Mouse (Mus musculus) spleen, embryonic (tissue): Measurements from ENCODE around the gene 1700003E16Rik.

ENCODE experiments used
- CTCF ChIA-PET: fragments of 350-600 bp; sonication (Branson Sonifier 250); formaldehyde crosslinking; loops from one replicate; lab custom pipeline; 2022; lab: Charles Lee

Gene 1700003E16Rik

GRCm38 (mm10) chr6:83125331-83125730 is 30.9 kb upstream of the 1700003E16Rik start, which contains the start of gene Ino80b:
TSS of gene Ino80b (minus strand) at chr6:83125431.
- CTCF ChIA-PET, result interaction anchor here (0.6 kb wide), 3 partner anchors 19 to 93 kb away, joined by 7 to 16 read pairs (median 9); no protein-coding TSS in a partner anchor

- CTCF ChIA-PET, result no interaction called here
Observed at GRCm38 (mm10) chr6:83127419-83127818, 28.8 kb upstream of the 1700003E16Rik start.

- CTCF ChIA-PET, result no interaction called here
Observed at GRCm38 (mm10) chr6:83131469-83132034, 24.7 kb upstream of the 1700003E16Rik start.

- CTCF ChIA-PET, result interaction anchor here (0.7 kb wide), 2 partner anchors 9 to 228 kb away, joined by 3 to 6 read pairs; no protein-coding TSS in a partner anchor
Observed at GRCm38 (mm10) chr6:83132176-83132919, 23.9 kb upstream of the 1700003E16Rik start.

- CTCF ChIA-PET, result interaction anchor here (0.7 kb wide), 1 partner anchor 192 kb away, joined by 4 read pairs; no protein-coding TSS in a partner anchor
Observed at GRCm38 (mm10) chr6:83134226-83134625, 22.0 kb upstream of the 1700003E16Rik start.

GRCm38 (mm10) chr6:83134951-83135513 is 21.2 kb upstream of the 1700003E16Rik start, which contains the start of gene Rtkn:
TSS of gene Rtkn (plus strand) at chr6:83135463.
- CTCF ChIA-PET, result interaction anchor here (0.5 to 0.8 kb wide), 2 partner anchors 24 to 129 kb away, joined by 3 to 14 read pairs; no protein-coding TSS in a partner anchor

GRCm38 (mm10) chr6:83135571-83136161 is 20.5 kb upstream of the 1700003E16Rik start:
- CTCF ChIA-PET, result interaction anchor here (0.5 to 0.8 kb wide), 2 partner anchors 23 to 130 kb away, joined by 3 to 14 read pairs; no protein-coding TSS in a partner anchor

GRCm38 (mm10) chr6:83136291-83136880 is 19.8 kb upstream of the 1700003E16Rik start:
- CTCF ChIA-PET, result no interaction called here

- CTCF ChIA-PET, result no interaction called here
Observed at GRCm38 (mm10) chr6:83136881-83137575, 19.2 kb upstream of the 1700003E16Rik start.

GRCm38 (mm10) chr6:83137576-83137950 is 18.6 kb upstream of the 1700003E16Rik start:
- CTCF ChIA-PET, result no interaction called here

- CTCF ChIA-PET, result no interaction called here
Observed at GRCm38 (mm10) chr6:83138056-83138455, 18.1 kb upstream of the 1700003E16Rik start.

GRCm38 (mm10) chr6:83140044-83140443 is 16.2 kb upstream of the 1700003E16Rik start:
- CTCF ChIA-PET, result no interaction called here

GRCm38 (mm10) chr6:83141636-83142035 is 14.6 kb upstream of the 1700003E16Rik start:
- CTCF ChIA-PET, result no interaction called here

- CTCF ChIA-PET, result no interaction called here
Observed at GRCm38 (mm10) chr6:83142211-83142731, 13.9 kb upstream of the 1700003E16Rik start.

- CTCF ChIA-PET, result no interaction called here
Observed at GRCm38 (mm10) chr6:83142886-83143285, 13.3 kb upstream of the 1700003E16Rik start.

GRCm38 (mm10) chr6:83145209-83145608 is 11.0 kb upstream of the 1700003E16Rik start:
- CTCF ChIA-PET, result interaction anchor here (1.0 kb wide), 1 partner anchor 149 kb away, joined by 3 read pairs; no protein-coding TSS in a partner anchor

- CTCF ChIA-PET, result interaction anchor here (1.0 kb wide), 1 partner anchor 149 kb away, joined by 3 read pairs; no protein-coding TSS in a partner anchor
Observed at GRCm38 (mm10) chr6:83145805-83146204, 10.4 kb upstream of the 1700003E16Rik start.

- CTCF ChIA-PET, result no interaction called here
Observed at GRCm38 (mm10) chr6:83147280-83147679, 8.9 kb upstream of the 1700003E16Rik start.

- CTCF ChIA-PET, result no interaction called here
Observed at GRCm38 (mm10) chr6:83151721-83152120, 4.5 kb upstream of the 1700003E16Rik start.

- CTCF ChIA-PET, result no interaction called here
Observed at GRCm38 (mm10) chr6:83153038-83153437, 3.2 kb upstream of the 1700003E16Rik start.
